Mouse (Mus musculus) ES-Bruce4 (cell line): ENCODE measurements around the gene Zfp280d.

Experiments
- CTCF ChIP-seq: IDR thresholded peaks from one replicate; pipeline ENCODE4 v1.8.1; 2011; ENCODE audit warnings: low read depth, low read length
- EP300 ChIP-seq: IDR thresholded peaks from 2 replicates; pipeline ENCODE4 v1.6.1; 2011; ENCODE audit warnings: low read depth, low read length; ENCODE audit not compliant: insufficient read depth
- POLR2A ChIP-seq: IDR thresholded peaks from one replicate; pipeline ENCODE4 v1.8.1; 2011; ENCODE audit warnings: low read length; ENCODE audit not compliant: insufficient read depth

DNA sequence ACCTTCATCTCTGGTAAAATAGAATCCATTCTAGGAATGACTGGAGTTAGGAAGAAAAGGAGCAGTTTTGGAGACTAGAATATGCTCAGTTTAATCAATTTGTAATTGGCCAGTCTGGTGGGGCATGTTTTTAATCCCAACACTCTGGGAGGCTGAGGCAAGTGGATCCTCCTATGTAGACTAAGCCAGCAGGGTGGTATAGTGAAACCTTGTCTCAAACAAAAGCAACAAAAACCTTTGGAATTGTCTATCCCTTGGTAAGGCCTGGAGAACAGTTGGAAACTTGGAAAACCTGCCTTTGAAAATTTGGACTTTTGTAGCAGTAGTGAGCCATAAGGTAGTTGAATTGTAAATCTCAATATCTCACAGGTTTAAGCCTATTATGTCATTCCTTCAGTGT, 2.3 kb downstream of the Zfp280d start:
- TF ChIP-seq CTCF (no peak), POLR2A (no peak), EP300 (no peak)
